Mouse (Mus musculus) bone marrow macrophage, adult 2 months (primary cell): ENCODE measurements around the gene Gm11595. TPM values are rescaled to one million over a fixed set of nuclear protein-coding genes. Genes with fewer than 3 reads are reported as not detected.
"Not testable (repeated sequence)": the region's sequence is repeated elsewhere in the genome, so short reads cannot be mapped to it uniquely, and the experiment has no call there.

Source experiments
- H3K27ac ChIP-seq: 2 replicates; pipeline ENCODE4 v1.5.1; 2012; ENCODE audit warnings: low read depth, low read length; ENCODE audit not compliant: insufficient read depth
- H3K4me1 ChIP-seq: 2 replicates; pipeline ENCODE4 v1.6.1; 2012; ENCODE audit warnings: low read length; ENCODE audit not compliant: control insufficient read depth, insufficient read depth
- H3K4me3 ChIP-seq: 2 replicates; pipeline ENCODE4 v1.5.1; 2012; ENCODE audit warnings: mild to moderate bottlenecking, low read length, moderate library complexity; ENCODE audit not compliant: insufficient read depth
- CTCF ChIP-seq: IDR thresholded peaks from 2 replicates; pipeline ENCODE4 v1.5.1; 2012; ENCODE audit warnings: low read depth, mild to moderate bottlenecking, low read length, moderate library complexity
- POLR2A ChIP-seq: IDR thresholded peaks from 2 replicates; pipeline ENCODE4 v1.6.1; 2012; ENCODE audit warnings: mild to moderate bottlenecking, low read depth, low read length, borderline replicate concordance
- polyA plus RNA-seq: library from polyadenylated mRNA; stranded (reverse); fragments of >200 nt; gene quantifications from 2 replicates; pipeline ENCODE4 v1.2.4, GENCODE M21; 2012; ENCODE audit not compliant: missing spikeins, insufficient read depth, insufficient read length

Gm11595 gene
- polyA plus RNA-seq = not detected in 2 replicates

GRCm38 (mm10) chr11:99772813-99773212 is at the start of gene Gm11595:
Gene Gm11595, minus strand, starts transcription at chr11:99772913.
- H3K4me1 ChIP-seq, H3K27ac ChIP-seq, H3K4me3 ChIP-seq: not testable (repeated sequence)

- not testable (repeated sequence) for H3K4me1 ChIP-seq, H3K27ac ChIP-seq, H3K4me3 ChIP-seq
Measured at GRCm38 (mm10) chr11:99815566-99815965, 42.9 kb upstream of the Gm11595 start, which contains the start of gene Gm11564. Gene Gm11564, minus strand, starts transcription at chr11:99815666.

- H3K4me1 ChIP-seq, H3K4me3 ChIP-seq, H3K27ac ChIP-seq: not testable (repeated sequence)
Measured at GRCm38 (mm10) chr11:99809792-99810191, 37.1 kb upstream of the Gm11595 start, which contains the start of gene Krtap4-13. Gene Krtap4-13, minus strand, starts transcription at chr11:99809892.

GRCm38 (mm10) chr11:99804346-99804745 is 31.6 kb upstream of the Gm11595 start, which contains the start of gene Gm11554:
Gene Gm11554, minus strand, starts transcription at chr11:99804446.
- not testable (repeated sequence) for H3K27ac ChIP-seq, H3K4me1 ChIP-seq, H3K4me3 ChIP-seq

- not testable (repeated sequence) for H3K4me3 ChIP-seq, H3K4me1 ChIP-seq, H3K27ac ChIP-seq
Measured at GRCm38 (mm10) chr11:99798832-99799231, 26.1 kb upstream of the Gm11595 start, which contains the start of gene Gm11569. Gene Gm11569, minus strand, starts transcription at chr11:99798932.

- TF ChIP-seq CTCF (no peak), POLR2A (no peak)
- no peak within 1 kb of the TSS for H3K27ac ChIP-seq
- H3K4me1 ChIP-seq = no peaks in the 10 kb centered on the region
- no peak within 1 kb of the TSS for H3K4me3 ChIP-seq
Measured at GRCm38 (mm10) chr11:99793367-99793766, 20.7 kb upstream of the Gm11595 start, which contains the start of gene Gm11596. Gene Gm11596, minus strand, starts transcription at chr11:99793467.

GRCm38 (mm10) chr11:99784900-99785299 is 12.2 kb upstream of the Gm11595 start, which contains the start of gene Krtap4-9:
Gene Krtap4-9, plus strand, starts transcription at chr11:99785200.
- not testable (repeated sequence) for H3K4me1 ChIP-seq, H3K27ac ChIP-seq, H3K4me3 ChIP-seq

GRCm38 (mm10) chr11:99780604-99781003 is 7.9 kb upstream of the Gm11595 start, which contains the start of gene Krtap4-8:
Gene Krtap4-8, minus strand, starts transcription at chr11:99780704.
- Histone ChIP-seq H3K27ac (no peak within 1 kb of the TSS), H3K4me3 (no peak within 1 kb of the TSS), H3K4me1 (no peaks in the 10 kb centered on the region)
- TF ChIP-seq CTCF = no peak

GRCm38 (mm10) chr11:99778401-99778800 is 5.7 kb upstream of the Gm11595 start:
- H3K4me1 ChIP-seq = no peaks in the 10 kb centered on the region
- no peak overlapping the region for H3K27ac ChIP-seq
- TF ChIP-seq POLR2A (no peak), CTCF (no peak)
- no peak overlapping the region for H3K4me3 ChIP-seq

GRCm38 (mm10) chr11:99768410-99768809 is 4.3 kb downstream of the Gm11595 start:
- Histone ChIP-seq H3K27ac (no peak overlapping the region), H3K4me1 (no peaks in the 10 kb centered on the region), H3K4me3 (no peak overlapping the region)
- TF ChIP-seq POLR2A (no peak), CTCF (no peak)

- no peak overlapping the region for H3K27ac ChIP-seq
- no peaks in the 10 kb centered on the region for H3K4me1 ChIP-seq
- no peak overlapping the region for H3K4me3 ChIP-seq
- TF ChIP-seq POLR2A = no peak
- no peak for TF ChIP-seq CTCF
Measured at GRCm38 (mm10) chr11:99758877-99759276, 13.8 kb downstream of the Gm11595 start.
